In genomic region chr16:17785337-17785736, GRCm38 (mm10) we compare ENCODE assay signal across 17 mouse cellular contexts. TPM values are rescaled to one million over a fixed set of nuclear protein-coding genes. Genes with fewer than 3 reads are reported as not detected.
DNase-seq lines count a peak whose midpoint lies in the region; ATAC-seq and TF ChIP-seq lines count a peak whose summit lies in the region.
"Had no signal": no experiment of that assay in that cellular context is flagged by ENCODE, and none has a peak within 500 bp of the region (broad histone marks: within the 10 kb centered on the region; RNA-seq: fewer than 3 reads in every experiment).

No protein-coding gene starts in this region.

- no peaks in the 10 kb centered on the region for H3K27me3 ChIP-seq in liver, postnatal 0 days (ENCODE audit: insufficient read depth, low read length)
- H3K27me3 ChIP-seq in MEL (ENCODE audit: control insufficient read depth in 1 of 2, insufficient read depth in 2 of 2, low read length in 2 of 2): no peaks in the 10 kb centered on the region
- H3K27me3 ChIP-seq in embryonic facial prominence, embryonic 14.5 days (replicated peaks; ENCODE audit: control insufficient read depth, insufficient read depth, low read length): no peaks in the 10 kb centered on the region
- H3K27me3 ChIP-seq: limb, embryonic 15.5 days had no signal

- no peaks in the 10 kb centered on the region for H3K9me3 ChIP-seq in liver, postnatal 0 days (ENCODE audit: low read length)
- H3K9me3 ChIP-seq in MEL (replicated peaks; ENCODE audit: insufficient read depth, low read length): no peaks in the 10 kb centered on the region
- H3K9me3 ChIP-seq in embryonic facial prominence, embryonic 14.5 days (ENCODE audit: control insufficient read depth, low read length): no peaks in the 10 kb centered on the region
- H3K9me3 ChIP-seq: limb, embryonic 15.5 days had no signal

- no peak for ATAC-seq in liver, postnatal 0 days
- ATAC-seq in embryonic facial prominence, embryonic 14.5 days (ENCODE audit: low read depth): no peak; the same call in 1 of the 2 replicates
- ATAC-seq: forebrain, embryonic 16.5 days had no signal

- TF ChIP-seq POLR2A in MEL (IDR thresholded peaks at IDR 0.05; ENCODE audit: control insufficient read depth in 1 of 2, insufficient read depth in 1 of 2, low read depth in 1 of 2, low read length in 2 of 2, poor library complexity in 1 of 2): no peak

- no peak for DNase-seq in gastrocnemius, adult 2 months
- no peak for DNase-seq in gastrocnemius, postnatal 36 days
- no peak for DNase-seq in liver, postnatal 0 days
- DNase-seq in liver: no peak
- no peak for DNase-seq in MEL (ENCODE audit: low read depth, low spot score)
- DNase-seq in embryonic facial prominence, embryonic 14.5 days (ENCODE audit: low spot score): peak; percentile 36
- no peak for DNase-seq in spleen, postnatal 4 days (ENCODE audit: low spot score in 2 of 2)
- no peak for DNase-seq in neural tube, embryonic 10.5 days (ENCODE audit: extremely low spot score, low spot score)
- DNase-seq: adrenal gland, adult 8-10 months; cerebellum, postnatal 25 days; gastrocnemius, postnatal 25 days; kidney, adult 8-10 months had no signal

- TF ChIP-seq RAD21 in MEL (IDR thresholded peaks at IDR 0.05; ENCODE audit: low read depth, low read length): no peak; the same call in 1 of the 2 replicates

- H3K4me2 ChIP-seq in liver, postnatal 0 days (ENCODE audit: low read depth, low read length): no peak overlapping the region
- H3K4me2 ChIP-seq in embryonic facial prominence, embryonic 14.5 days (ENCODE audit: low read depth, low read length): no peak overlapping the region
- H3K4me2 ChIP-seq: hindbrain, embryonic 14.5 days; limb, embryonic 15.5 days had no signal

- intact Hi-C loops in gastrocnemius, adult 2 months (cut with DNase I): no loop called here
- intact Hi-C loops in gastrocnemius, postnatal 36 days (cut with DNase I): no loop called here

- H3K27ac ChIP-seq in gastrocnemius, adult 2 months: no peak overlapping the region
- H3K27ac ChIP-seq in liver, postnatal 0 days (ENCODE audit: low read depth): no peak overlapping the region
- H3K27ac ChIP-seq in MEL (ENCODE audit: control insufficient read depth, low read depth, low read length): no peak overlapping the region
- no peak overlapping the region for H3K27ac ChIP-seq in embryonic facial prominence, embryonic 14.5 days (replicated peaks; ENCODE audit: low read depth, low read length)
- H3K27ac ChIP-seq: hindbrain, embryonic 14.5 days; limb, embryonic 15.5 days had no signal

- 65% methylated on average over 3 of the region's 3 CpGs for WGBS in liver, postnatal 0 days (ENCODE audit: insufficient replicate concordance)
- WGBS in embryonic facial prominence, embryonic 14.5 days: 53% methylated on average over 3 of the region's 3 CpGs

- H3K36me3 ChIP-seq in liver, postnatal 0 days (replicated peaks; ENCODE audit: insufficient read depth, low read length): peaks cover 35% of the 10 kb centered on the region
- peaks cover 0 to 35% of the 10 kb centered on the region in 2 experiments; a peak in 2 of 4 replicates for H3K36me3 ChIP-seq in MEL (ENCODE audit: control insufficient read depth in 1 of 2, insufficient read depth in 2 of 2, low read length in 2 of 2)
- peaks cover 96% of the 10 kb centered on the region for H3K36me3 ChIP-seq in embryonic facial prominence, embryonic 14.5 days (ENCODE audit: control insufficient read depth, insufficient read depth, low read length)

- peak; percentile 62 for TF ChIP-seq CTCF in gastrocnemius, adult 2 months (IDR thresholded peaks at IDR 0.05)
- TF ChIP-seq CTCF in liver, postnatal 0 days (IDR thresholded peaks at IDR 0.05; ENCODE audit: low read depth): peak; percentile 43
- TF ChIP-seq CTCF in MEL (IDR thresholded peaks at IDR 0.05 in 2 of 3, conservative IDR thresholded peaks at IDR 0.05 in 1 of 3; ENCODE audit: control insufficient read depth in 1 of 3, insufficient read depth in 1 of 3, low read depth in 2 of 3, low read length in 3 of 3, poor library complexity in 1 of 3, severe bottlenecking in 1 of 3): peak in 2 of 3 experiments; percentile 20 to 27; a peak in 2 of 6 replicates

- no peak overlapping the region for H3K9ac ChIP-seq in liver, postnatal 0 days (replicated peaks)
- H3K9ac ChIP-seq in MEL (ENCODE audit: control insufficient read depth, low read depth, low read length, poor library complexity, severe bottlenecking): no peak overlapping the region
- H3K9ac ChIP-seq in embryonic facial prominence, embryonic 14.5 days (ENCODE audit: low read depth, low read length): no peak overlapping the region
- H3K9ac ChIP-seq: hindbrain, embryonic 14.5 days; limb, embryonic 15.5 days had no signal

- H3K4me1 ChIP-seq in liver, postnatal 0 days (ENCODE audit: insufficient read depth): no peaks in the 10 kb centered on the region
- no peaks in the 10 kb centered on the region for H3K4me1 ChIP-seq in MEL (ENCODE audit: control insufficient read depth in 1 of 2, insufficient read depth in 2 of 2, low read length in 2 of 2)
- no peaks in the 10 kb centered on the region for H3K4me1 ChIP-seq in embryonic facial prominence, embryonic 14.5 days (ENCODE audit: control insufficient read depth, insufficient read depth, low read length)
- H3K4me1 ChIP-seq: limb, embryonic 15.5 days had no signal

- no peak for TF ChIP-seq EP300 in liver, postnatal 0 days (IDR thresholded peaks at IDR 0.05; ENCODE audit: low read depth)
- no peak for TF ChIP-seq EP300 in MEL (IDR thresholded peaks at IDR 0.05; ENCODE audit: low read depth in 1 of 2, low read length in 2 of 2)

- no peak overlapping the region for H3K4me3 ChIP-seq in gastrocnemius, adult 2 months
- H3K4me3 ChIP-seq in liver, postnatal 0 days (ENCODE audit: low read depth, low read length): no peak overlapping the region
- H3K4me3 ChIP-seq in MEL (ENCODE audit: control insufficient read depth in 1 of 2, insufficient read depth in 1 of 2, low read depth in 2 of 2, low read length in 2 of 2): no peak overlapping the region
- H3K4me3 ChIP-seq in embryonic facial prominence, embryonic 14.5 days (ENCODE audit: low read depth, low read length): no peak overlapping the region
- H3K4me3 ChIP-seq: limb, embryonic 15.5 days had no signal

- no peaks in the 10 kb centered on the region for H3K79me2 ChIP-seq in MEL (ENCODE audit: control insufficient read depth, insufficient read depth, low read length, poor library complexity)

TF ChIP-seq in MEL, 35 proteins besides CTCF, POLR2A, EP300 and RAD21:
- no peak for TF ChIP-seq GABPA (IDR thresholded peaks at IDR 0.05; ENCODE audit: low read depth, low read length)
- TF ChIP-seq SMC3 (IDR thresholded peaks at IDR 0.05; ENCODE audit: low read depth, low read length): peak; percentile 15; the same call in 1 of the 2 replicates
TF ChIP-seq in MEL: peak in this region for 1.

RNA-seq across cellular contexts. Expression of gene Scarf2, which starts 11.7 kb away (rescaled TPM):
- total RNA-seq in gastrocnemius, adult 2 months (2021): 1 to 10 TPM; 3.6 to 5.2 TPM
- 1 to 10 TPM; 3.6 to 4.5 TPM for total RNA-seq in gastrocnemius, postnatal 36 days (2021)
- 0.97 and 1.6 TPM in 2 replicates for polyA plus RNA-seq in liver, postnatal 0 days (2015; fragmentation: Nextera tagmentation; extraction: Ambion mirVana)
- total RNA-seq in MEL (2012; rRNA removed): 0.62 TPM in 2 replicates
- 1 to 10 TPM in 1 of 2 experiments, not detected in 1; 1.2 TPM for polyA plus RNA-seq in MEL (2012; ENCODE audit: insufficient read depth in 1 of 2, insufficient read length in 2 of 2, low read depth in 1 of 2, low replicate concordance in 2 of 2, missing spikeins in 1 of 2)
- polyA plus RNA-seq in embryonic facial prominence, embryonic 14.5 days (2014; fragmentation: Nextera tagmentation; extraction: Ambion mirVana): 34.5 and 35.8 TPM in 2 replicates

RNA-seq across cellular contexts. Expression of gene Klhl22, which starts 25.9 kb away (rescaled TPM):
- 10 to 100 TPM; 20.5 to 23.6 TPM for total RNA-seq in gastrocnemius, adult 2 months (2021)
- 10 to 100 TPM; 16.8 to 20.9 TPM for total RNA-seq in gastrocnemius, postnatal 36 days (2021)
- polyA plus RNA-seq in liver, postnatal 0 days (2015; fragmentation: Nextera tagmentation; extraction: Ambion mirVana): 7.8 and 8.0 TPM in 2 replicates
- total RNA-seq in MEL (2012; rRNA removed): 93.6 and 97.0 TPM in 2 replicates
- polyA plus RNA-seq in MEL (2012; ENCODE audit: insufficient read depth in 1 of 2, insufficient read length in 2 of 2, low read depth in 1 of 2, low replicate concordance in 2 of 2, missing spikeins in 1 of 2): 100 to 1,000 TPM in 1 of 2 experiments, 10 to 100 TPM in 1; 82.4 to 191 TPM
- 77.1 and 90.9 TPM in 2 replicates for polyA plus RNA-seq in embryonic facial prominence, embryonic 14.5 days (2014; fragmentation: Nextera tagmentation; extraction: Ambion mirVana)

RNA-seq across cellular contexts. Expression of gene B830017H08Rik, which starts 47.6 kb away (rescaled TPM):
- not detected for total RNA-seq in gastrocnemius, adult 2 months (2021)
- total RNA-seq in gastrocnemius, postnatal 36 days (2021): not detected
- not detected in 2 replicates for polyA plus RNA-seq in liver, postnatal 0 days (2015; fragmentation: Nextera tagmentation; extraction: Ambion mirVana)
- total RNA-seq in MEL (2012; rRNA removed): not detected in 2 replicates
- polyA plus RNA-seq in MEL (2012; ENCODE audit: insufficient read depth in 1 of 2, insufficient read length in 2 of 2, low read depth in 1 of 2, low replicate concordance in 2 of 2, missing spikeins in 1 of 2): under 1 TPM in 1 of 2 experiments, not detected in 1; 0.06 TPM
- polyA plus RNA-seq in embryonic facial prominence, embryonic 14.5 days (2014; fragmentation: Nextera tagmentation; extraction: Ambion mirVana): 0.26 and 0.46 TPM in 2 replicates
- total RNA-seq: adrenal gland, adult 8-10 months; gastrocnemius, postnatal 25 days; megakaryocyte, adult 5-6 weeks had no signal
- polyA plus RNA-seq: heart, embryonic 16.5 days had no signal

RNA-seq across cellular contexts. Expression of gene Med15, which starts 52.6 kb away (rescaled TPM):
- total RNA-seq in gastrocnemius, adult 2 months (2021): 10 to 100 TPM; 20.2 to 20.5 TPM
- 10 to 100 TPM; 16.5 to 20.0 TPM for total RNA-seq in gastrocnemius, postnatal 36 days (2021)
- polyA plus RNA-seq in liver, postnatal 0 days (2015; fragmentation: Nextera tagmentation; extraction: Ambion mirVana): 11.0 and 11.6 TPM in 2 replicates
- total RNA-seq in MEL (2012; rRNA removed): 25.9 and 27.6 TPM in 2 replicates
- polyA plus RNA-seq in MEL (2012; ENCODE audit: insufficient read depth in 1 of 2, insufficient read length in 2 of 2, low read depth in 1 of 2, low replicate concordance in 2 of 2, missing spikeins in 1 of 2): 10 to 100 TPM in 1 of 2 experiments, not detected in 1; 62.0 TPM
- polyA plus RNA-seq in embryonic facial prominence, embryonic 14.5 days (2014; fragmentation: Nextera tagmentation; extraction: Ambion mirVana): 35.2 and 36.1 TPM in 2 replicates

RNA-seq across cellular contexts. Expression of gene Car15, which starts 52.8 kb away (rescaled TPM):
- 1 to 10 TPM; 1.3 to 2.1 TPM for total RNA-seq in gastrocnemius, adult 2 months (2021)
- 1 to 10 TPM in 1 of 2 experiments, under 1 TPM in 1; 0.74 to 1.1 TPM for total RNA-seq in gastrocnemius, postnatal 36 days (2021)
- 0.26 and 0.52 TPM in 2 replicates for polyA plus RNA-seq in liver, postnatal 0 days (2015; fragmentation: Nextera tagmentation; extraction: Ambion mirVana)
- 2.0 and 2.4 TPM in 2 replicates for total RNA-seq in MEL (2012; rRNA removed)
- 1 to 10 TPM in 1 of 2 experiments, not detected in 1; 3.6 TPM for polyA plus RNA-seq in MEL (2012; ENCODE audit: insufficient read depth in 1 of 2, insufficient read length in 2 of 2, low read depth in 1 of 2, low replicate concordance in 2 of 2, missing spikeins in 1 of 2)
- polyA plus RNA-seq in embryonic facial prominence, embryonic 14.5 days (2014; fragmentation: Nextera tagmentation; extraction: Ambion mirVana): 2.4 and 3.0 TPM in 2 replicates
